Mouse (Mus musculus): ENCODE data around the gene Trim38.

Trim38 gene

GRCm38 (mm10) chr13:23746201-23747080 lies 23.3 kb upstream of the Trim38 start, which contains the start of gene Hist1h2bb:
Gene Hist1h2bb, plus strand, starts transcription at chr13:23746734.
- peak; percentile 78 to 88 for DNase-seq (ENCODE audit: low spot score in 2 of 2)

GRCm38 (mm10) chr13:23747081-23747891 lies 22.4 kb upstream of the Trim38 start:
- peak in 1 of 2 experiments; percentile 62 for DNase-seq (ENCODE audit: low spot score in 2 of 2)

- peak in 1 of 2 experiments; percentile 63 for DNase-seq (ENCODE audit: low spot score in 2 of 2)
These were observed 21.8 kb upstream of the Trim38 start for GRCm38 (mm10) chr13:23747892-23748288.

- no peak for DNase-seq (ENCODE audit: low spot score in 2 of 2)
These were observed 20.1 kb upstream of the Trim38 start for GRCm38 (mm10) chr13:23749563-23750121.

GRCm38 (mm10) chr13:23750839-23751477 lies 18.8 kb upstream of the Trim38 start, which contains the start of gene Hist1h2ab:
Gene Hist1h2ab, plus strand, starts transcription at chr13:23751126.
- DNase-seq (ENCODE audit: low spot score in 2 of 2): peak; percentile 79 to 90

GRCm38 (mm10) chr13:23751478-23751956 lies 18.2 kb upstream of the Trim38 start:
- DNase-seq (ENCODE audit: low spot score in 2 of 2): no peak

GRCm38 (mm10) chr13:23752067-23752741 lies 17.5 kb upstream of the Trim38 start, which contains the start of gene Hist1h3b:
Gene Hist1h3b, plus strand, starts transcription at chr13:23752267.
- DNase-seq (ENCODE audit: low spot score in 2 of 2): peak; percentile 90 to 94

GRCm38 (mm10) chr13:23752742-23753172 lies 17.0 kb upstream of the Trim38 start:
- peak in 1 of 2 experiments; percentile 66 for DNase-seq (ENCODE audit: low spot score in 2 of 2)

- DNase-seq (ENCODE audit: low spot score in 2 of 2): peak in 1 of 2 experiments; percentile 45
These were observed 16.2 kb upstream of the Trim38 start for GRCm38 (mm10) chr13:23753314-23754078.

GRCm38 (mm10) chr13:23755000-23755399 lies 14.7 kb upstream of the Trim38 start:
- no peak for DNase-seq (ENCODE audit: low spot score in 2 of 2)

GRCm38 (mm10) chr13:23756790-23757189 lies 12.9 kb upstream of the Trim38 start, which contains the start of gene Hist1h4b:
Gene Hist1h4b, plus strand, starts transcription at chr13:23757013.
- DNase-seq (ENCODE audit: low spot score in 2 of 2): peak; percentile 92 to 93

GRCm38 (mm10) chr13:23757211-23757773 lies 12.4 kb upstream of the Trim38 start:
- DNase-seq (ENCODE audit: low spot score in 2 of 2): peak; percentile 47 to 73

GRCm38 (mm10) chr13:23757921-23758320 lies 11.8 kb upstream of the Trim38 start:
- DNase-seq (ENCODE audit: low spot score in 2 of 2): no peak

GRCm38 (mm10) chr13:23759251-23759771 lies 10.4 kb upstream of the Trim38 start:
- no peak for DNase-seq (ENCODE audit: low spot score in 2 of 2)

- DNase-seq (ENCODE audit: low spot score in 2 of 2): no peak
These were observed 9.8 kb upstream of the Trim38 start for GRCm38 (mm10) chr13:23759916-23760239.

- DNase-seq (ENCODE audit: low spot score in 2 of 2): peak; percentile 65 to 74
These were observed 9.3 kb upstream of the Trim38 start for GRCm38 (mm10) chr13:23760240-23760971.

GRCm38 (mm10) chr13:23760972-23761864 lies 8.5 kb upstream of the Trim38 start, which contains the start of gene Hist1h4a:
Gene Hist1h4a, minus strand, starts transcription at chr13:23761230.
- DNase-seq (ENCODE audit: low spot score in 2 of 2): peak; percentile 99

Measured in spleen, postnatal 4 days (tissue).